Mouse (Mus musculus) left cerebral cortex, adult 6 months (tissue): ENCODE data around the gene Gfral. TPM values are rescaled to one million over a fixed set of nuclear protein-coding genes. Genes with fewer than 3 reads are reported as not detected.

Source experiments
- long read RNA-seq, 2 experiments: library from polyadenylated mRNA; unstranded; transcript quantifications; one replicate each; pipeline ENCODE4 v2.0.0; 2019 to 2020
- polyA plus RNA-seq: library from polyadenylated mRNA; unstranded; fragments of <200 nt; fragmentation: Nextera tagmentation; gene quantifications from 2 replicates; pipeline ENCODE4 v1.2.3, GENCODE M21; 2021

The Gfral gene
- polyA plus RNA-seq, result not detected in 2 replicates
- long read RNA-seq, experiment 1, result 0 reads
- long read RNA-seq, experiment 2, result 0 reads

GRCm38 (mm10) chr9:76213557-76213956 is at the start of gene Gfral:
Gene Gfral, minus strand, starts transcription at chr9:76213657.

Other genes starting within 250 kb of the Gfral start
- 11.3 and 12.0 TPM in 2 replicates for gene Hmgcll1, start 198.8 kb downstream of the Gfral start, polyA plus RNA-seq
- 1.2 and 1.4 TPM in 2 replicates for gene Hcrtr2, start 110.2 kb upstream of the Gfral start, polyA plus RNA-seq